Mouse (Mus musculus) heart, adult 2 months (tissue): ENCODE measurements at regions not wholly inside any gene's neighbourhood (a gene's known extent, or its start where the extent isn't known, plus 50 kb on each side); places are given as distances from the start of the nearest gene placed in this dataset.
A peak's percentile ranks its signal among the peaks of the same experiment; 100 is the strongest.

Experiments used
- DNase-seq, 2 experiments: peaks; one replicate each; pipeline ENCODE4 v3.0.0; 2021
- H3K27ac ChIP-seq: fragments of 200-600 bp; 2 replicates; pipeline ENCODE4 v1.8.1; 2022
- H3K27me3 ChIP-seq: fragments of 200-500 bp; 2 replicates; pipeline ENCODE4 v1.6.1; 2012; ENCODE audit warnings: mild to moderate bottlenecking, low read length, inconsistent platforms, mixed read lengths; ENCODE audit not compliant: control insufficient read depth, insufficient read depth
- H3K36me3 ChIP-seq: fragments of 200-500 bp; 2 replicates; pipeline ENCODE4 v1.6.1; 2012; ENCODE audit warnings: low read length, inconsistent platforms; ENCODE audit not compliant: control insufficient read depth, insufficient read depth
- H3K4me1 ChIP-seq: fragments of 200-500 bp; 2 replicates; pipeline ENCODE4 v1.6.1; 2011; ENCODE audit warnings: low read length; ENCODE audit not compliant: control insufficient read depth, insufficient read depth
- H3K4me3 ChIP-seq: fragments of 200-600 bp; 2 replicates; pipeline ENCODE4 v1.8.1; 2022
- H3K79me2 ChIP-seq: fragments of 200-500 bp; replicated peaks from 2 replicates; pipeline ENCODE4 v1.6.1; 2012; ENCODE audit warnings: mild to moderate bottlenecking, inconsistent platforms, low read length, moderate library complexity, mixed read lengths; ENCODE audit not compliant: control insufficient read depth, insufficient read depth
- H3K9ac ChIP-seq: fragments of 200-500 bp; 2 replicates; pipeline ENCODE4 v1.6.1; 2012; ENCODE audit warnings: low read depth, mild to moderate bottlenecking, control low read depth, inconsistent platforms, low read length, mixed read lengths
- CTCF ChIP-seq: fragments of 200-600 bp; IDR thresholded peaks from 2 replicates; pipeline ENCODE4 v1.8.1; 2022; ENCODE audit warnings: antibody characterized with exemption, mild to moderate bottlenecking, moderate library complexity
- EP300 ChIP-seq: fragments of 200-500 bp; IDR thresholded peaks from 2 replicates; pipeline ENCODE4 v1.6.1; 2011; ENCODE audit warnings: low read depth, low read length, control low read depth; ENCODE audit not compliant: insufficient read depth
- POLR2A ChIP-seq: fragments of 200-500 bp; IDR thresholded peaks from 2 replicates; pipeline ENCODE4 v1.6.1; 2011; ENCODE audit warnings: mild to moderate bottlenecking, low read depth, low read length, control low read depth; ENCODE audit not compliant: insufficient read depth
- WGBS: fragments of 180-500 bp; shearing (Covaris S2); methylation state at CpG from one replicate; pipeline ENCODE4 v1.1.7; 2018; 5-methylcytosine and 5-hydroxymethylcytosine counted together
- intact Hi-C: fragments of 180-260 bp; cut with DNase I; formaldehyde crosslinking; loops from one replicate; pipeline ENCODE4 v1.15.1; 2025

DNA sequence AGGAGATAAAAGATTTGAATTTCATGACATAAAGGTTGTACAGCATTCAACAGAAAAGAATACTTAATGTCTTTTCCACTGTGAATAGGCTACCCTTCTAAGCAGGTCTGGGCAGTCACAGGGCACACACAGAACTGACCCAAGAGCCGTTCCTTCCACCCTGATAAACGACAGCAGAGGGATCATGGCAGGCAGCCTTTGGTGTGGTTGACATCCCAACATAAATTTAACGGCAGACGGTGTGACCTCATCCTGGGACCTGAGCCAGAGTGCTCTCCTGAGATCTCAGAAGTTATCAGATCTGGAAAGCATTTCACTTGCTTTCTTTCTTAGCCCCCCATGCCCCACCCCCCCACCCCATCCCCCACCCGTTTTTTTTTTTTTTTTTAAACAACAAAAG lies 290.1 kb downstream of the Sox4 start:
- TF ChIP-seq EP300 = no peak
- no peak for TF ChIP-seq POLR2A
- TF ChIP-seq CTCF = no peak
- 15% methylated on average over 5 of the region's 5 CpGs for WGBS
- Histone ChIP-seq H3K27me3 (no peaks in the 10 kb centered on the region), H3K4me1 (peaks cover 6% of the 10 kb centered on the region), H3K79me2 (no peaks in the 10 kb centered on the region), H3K4me3 (no peak overlapping the region), H3K27ac (no peak overlapping the region), H3K9ac (no peak overlapping the region), H3K36me3 (peaks cover 2% of the 10 kb centered on the region; the same call in 1 of the 2 replicates)
- intact Hi-C loops = no loop called here
- peak; percentile 35 to 38 for DNase-seq

DNA sequence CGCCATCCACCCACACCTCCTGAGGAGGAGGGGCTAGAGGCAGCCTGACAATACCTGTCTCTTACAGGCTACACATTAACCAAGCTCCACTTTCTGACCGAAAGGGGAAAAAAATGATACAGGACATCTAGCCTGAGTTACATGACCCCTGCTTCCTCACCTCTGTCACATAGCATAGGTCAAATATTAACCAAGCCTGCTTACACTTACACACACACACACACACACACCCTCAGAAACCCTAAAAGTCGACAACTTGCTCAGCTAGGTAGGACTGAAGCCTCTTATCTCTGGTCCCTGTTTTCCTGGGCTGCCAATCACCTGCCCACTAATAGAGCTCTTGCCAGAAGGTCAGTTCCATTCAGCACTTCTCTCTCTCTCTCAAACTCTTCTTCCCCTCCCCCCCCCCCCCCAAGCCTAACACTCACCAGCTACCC lies 291.2 kb downstream of the Sox4 start:
- Histone ChIP-seq H3K27me3 (no peaks in the 10 kb centered on the region), H3K27ac (no peak overlapping the region), H3K79me2 (no peaks in the 10 kb centered on the region), H3K4me1 (peaks cover 6% of the 10 kb centered on the region), H3K36me3 (peaks cover 2% of the 10 kb centered on the region; the same call in 1 of the 2 replicates), H3K9ac (no peak overlapping the region), H3K4me3 (no peak overlapping the region)
- TF ChIP-seq CTCF (no peak), POLR2A (no peak), EP300 (no peak)
- 83% methylated on average over 3 of the region's 3 CpGs for WGBS
- DNase-seq = no peak
- intact Hi-C loops = no loop called here

DNA sequence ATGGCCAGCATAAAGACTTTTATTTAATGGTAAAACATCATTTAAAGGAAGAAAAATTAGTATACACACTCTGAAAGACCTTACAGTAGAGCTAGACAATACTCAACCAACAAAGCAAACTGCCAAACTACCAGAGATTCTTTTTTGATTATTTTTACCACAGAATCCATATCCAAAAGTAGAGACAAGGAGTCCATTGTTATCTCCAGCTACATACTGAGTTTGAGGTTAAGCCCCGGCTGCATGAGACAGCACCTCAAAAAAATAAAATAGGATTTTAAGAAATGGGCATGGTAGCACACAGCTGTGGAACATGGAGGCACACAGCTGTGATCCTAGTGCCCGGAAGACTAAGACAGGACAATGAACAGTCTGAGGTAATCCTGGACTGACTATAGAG lies 293.4 kb downstream of the Sox4 start:
- Histone ChIP-seq H3K4me1 (peaks cover 6% of the 10 kb centered on the region), H3K4me3 (no peak overlapping the region), H3K36me3 (no peaks in the 10 kb centered on the region), H3K9ac (no peak overlapping the region), H3K79me2 (no peaks in the 10 kb centered on the region), H3K27ac (no peak overlapping the region), H3K27me3 (no peaks in the 10 kb centered on the region)
- WGBS = 95% methylated on average over 2 of the region's 2 CpGs
- no peak for DNase-seq
- intact Hi-C loops = no loop called here
- TF ChIP-seq CTCF (no peak), EP300 (no peak), POLR2A (no peak)

DNA sequence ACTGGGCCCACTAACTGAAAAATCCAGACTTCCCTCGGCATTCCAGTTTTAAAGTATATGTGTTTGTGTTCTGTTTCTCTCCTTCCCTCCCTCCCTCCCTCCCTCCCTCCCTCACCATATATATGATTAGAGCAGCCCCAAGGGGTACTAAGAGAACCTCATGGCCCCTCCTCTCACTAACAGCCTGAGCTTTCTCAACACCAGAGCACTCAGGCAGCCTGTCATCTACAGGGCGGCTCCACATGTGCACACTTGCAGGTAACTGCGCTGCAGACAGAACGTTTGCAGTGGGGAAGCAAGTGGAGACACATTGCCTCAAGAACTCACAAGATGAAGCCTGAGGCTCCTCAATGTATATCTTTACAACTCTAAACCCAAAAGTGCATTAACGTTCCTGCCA lies 294.9 kb downstream of the Sox4 start:
- WGBS = 77% methylated on average over 5 of the region's 5 CpGs
- Histone ChIP-seq H3K4me1 (peaks cover 2% of the 10 kb centered on the region), H3K79me2 (no peaks in the 10 kb centered on the region), H3K9ac (no peak overlapping the region), H3K4me3 (no peak overlapping the region), H3K27me3 (no peaks in the 10 kb centered on the region), H3K27ac (no peak overlapping the region), H3K36me3 (no peaks in the 10 kb centered on the region)
- no peak for DNase-seq
- TF ChIP-seq POLR2A (no peak), CTCF (no peak), EP300 (no peak)
- intact Hi-C loops = no loop called here

DNA sequence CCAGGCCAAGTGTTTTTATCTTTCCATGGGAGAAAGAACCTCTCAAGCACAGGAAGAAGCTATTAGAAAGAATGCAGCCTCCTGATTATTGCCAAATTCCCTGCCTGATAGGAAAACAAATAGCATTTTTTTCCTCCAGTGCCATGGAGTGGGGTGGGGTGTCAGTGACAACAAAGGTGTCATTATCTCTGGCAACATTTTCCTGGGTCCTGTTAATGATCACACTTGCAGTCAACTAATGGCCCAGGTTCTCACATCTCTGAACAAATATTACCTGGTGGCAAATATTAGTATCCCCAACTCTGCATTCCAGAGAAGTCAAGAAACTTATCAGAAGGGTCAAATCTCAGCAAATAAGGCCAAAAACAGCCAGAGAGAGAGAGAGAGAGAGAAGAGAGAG lies 298.6 kb downstream of the Sox4 start:
- no peaks in the 10 kb centered on the region for H3K27me3 ChIP-seq
- intact Hi-C loops = no loop called here
- no peaks in the 10 kb centered on the region; the same call in none of the 2 replicates for H3K4me1 ChIP-seq
- H3K27ac ChIP-seq = no peak overlapping the region
- H3K36me3 ChIP-seq = no peaks in the 10 kb centered on the region; the same call in 1 of the 2 replicates
- H3K9ac ChIP-seq = no peak overlapping the region
- no peak for TF ChIP-seq EP300
- TF ChIP-seq POLR2A = no peak
- no peak for TF ChIP-seq CTCF
- H3K4me3 ChIP-seq = no peak overlapping the region
- no peak for DNase-seq
- no peaks in the 10 kb centered on the region for H3K79me2 ChIP-seq

DNA sequence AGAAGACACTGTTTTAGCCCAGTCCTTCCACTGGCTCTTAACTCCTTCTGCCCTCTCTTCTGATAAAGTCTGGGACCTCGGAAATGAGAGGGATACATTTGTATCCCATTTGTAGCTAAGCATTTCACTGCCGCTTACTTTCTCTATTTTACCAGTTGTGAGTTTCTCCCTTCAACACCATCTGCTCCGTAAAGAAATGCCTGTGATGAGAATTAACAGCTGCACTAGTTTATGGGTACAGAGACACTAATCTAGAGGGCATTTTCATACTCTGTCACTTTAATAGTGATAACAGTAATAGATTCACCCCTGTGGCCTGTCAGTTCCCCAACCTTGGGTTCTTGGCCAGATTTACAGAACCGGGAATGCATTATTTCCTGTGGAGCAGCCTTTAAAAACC lies 300.2 kb downstream of the Sox4 start:
- no peaks in the 10 kb centered on the region for H3K79me2 ChIP-seq
- DNase-seq = no peak
- H3K27me3 ChIP-seq = no peaks in the 10 kb centered on the region
- no peaks in the 10 kb centered on the region; the same call in none of the 2 replicates for H3K4me1 ChIP-seq
- no peak for TF ChIP-seq CTCF
- no peak for TF ChIP-seq POLR2A
- no peak for TF ChIP-seq EP300
- H3K9ac ChIP-seq = no peak overlapping the region
- no peak overlapping the region for H3K4me3 ChIP-seq
- H3K27ac ChIP-seq = no peak overlapping the region
- WGBS = 82% methylated on average over 4 of the region's 4 CpGs
- H3K36me3 ChIP-seq = no peaks in the 10 kb centered on the region; the same call in 1 of the 2 replicates
- intact Hi-C loops = no loop called here
